Mouse (Mus musculus) layer of hippocampus, postnatal 36 days (tissue): ENCODE data around the gene Hpse2. TPM values are rescaled to one million over a fixed set of nuclear protein-coding genes. Genes with fewer than 3 reads are reported as not detected.
"Not testable (repeated sequence)": the region's sequence is repeated elsewhere in the genome, so short reads cannot be mapped to it uniquely, and the experiment has no call there.

Source experiments
- DNase-seq, 2 experiments: peaks; one replicate each; pipeline ENCODE4 v3.0.0; 2022
- total RNA-seq, 2 experiments: library from RNA; stranded (reverse); gene quantifications; 2 replicates each; pipeline ENCODE4 v1.2.3; 2021

Gene Hpse2
- total RNA-seq: under 1 TPM; 0.20 to 0.40 TPM

GRCm38 (mm10) chr19:43388017-43388904 is at the start of gene Hpse2:
Hpse2 (minus strand) TSS chr19:43388355.
- no peak for DNase-seq

- DNase-seq: no peak
Observed at GRCm38 (mm10) chr19:43427446-43428224, 39.5 kb upstream of the Hpse2 start.

GRCm38 (mm10) chr19:43424082-43424481 is 35.9 kb upstream of the Hpse2 start:
- DNase-seq: no peak

- no peak for DNase-seq
Observed at GRCm38 (mm10) chr19:43420506-43420905, 32.4 kb upstream of the Hpse2 start.

GRCm38 (mm10) chr19:43415565-43415964 is 27.4 kb upstream of the Hpse2 start:
- no peak for DNase-seq

GRCm38 (mm10) chr19:43407181-43407580 is 19.0 kb upstream of the Hpse2 start:
- no peak for DNase-seq

- DNase-seq: peak in 1 of 2 experiments; percentile 26
Observed at GRCm38 (mm10) chr19:43396327-43396726, 8.2 kb upstream of the Hpse2 start.

GRCm38 (mm10) chr19:43387071-43387770 is 934 bp downstream of the Hpse2 start:
- DNase-seq: no peak

GRCm38 (mm10) chr19:43386041-43386952 is 1.9 kb downstream of the Hpse2 start:
- DNase-seq: peak; percentile 19 to 22

- no peak for DNase-seq
Observed at GRCm38 (mm10) chr19:43385451-43385850, 2.7 kb downstream of the Hpse2 start.

GRCm38 (mm10) chr19:43384978-43385431 is 3.1 kb downstream of the Hpse2 start:
- DNase-seq: no peak

GRCm38 (mm10) chr19:43384346-43384977 is 3.7 kb downstream of the Hpse2 start:
- DNase-seq: no peak

GRCm38 (mm10) chr19:43358830-43359229 is 29.3 kb downstream of the Hpse2 start:
- DNase-seq: no peak

GRCm38 (mm10) chr19:43311125-43311524 is 77.0 kb downstream of the Hpse2 start:
- DNase-seq: peak; percentile 16 to 31

- DNase-seq: no peak
Observed at GRCm38 (mm10) chr19:43306756-43307155, 81.4 kb downstream of the Hpse2 start.

- not testable (repeated sequence) for DNase-seq
Observed at GRCm38 (mm10) chr19:43281336-43281735, 106.8 kb downstream of the Hpse2 start.

- DNase-seq: no peak
Observed at GRCm38 (mm10) chr19:43243993-43244392, 144.2 kb downstream of the Hpse2 start.

- DNase-seq: no peak
Observed at GRCm38 (mm10) chr19:43231711-43232110, 156.4 kb downstream of the Hpse2 start.

GRCm38 (mm10) chr19:43193562-43193961 is 194.6 kb downstream of the Hpse2 start:
- no peak for DNase-seq

GRCm38 (mm10) chr19:43175437-43175965 is 212.7 kb downstream of the Hpse2 start:
- DNase-seq: no peak

GRCm38 (mm10) chr19:43174812-43175211 is 213.3 kb downstream of the Hpse2 start:
- no peak for DNase-seq
